ENCODE assay signal across 8 mouse cellular contexts in genomic region chr4:134000466-134001438, GRCm38 (mm10). TPM values are rescaled to one million over a fixed set of nuclear protein-coding genes. Genes with fewer than 3 reads are reported as not detected.
A peak's percentile ranks its signal among the peaks of the same experiment; 100 is the strongest.
DNase-seq lines count a peak whose midpoint lies in the region; ATAC-seq lines count a peak whose summit lies in the region.

Dhdds (minus strand) TSS chr4:134000918.

- peak within 1 kb of the TSS; percentile 83 for H3K9ac ChIP-seq in heart, embryonic 14.5 days (ENCODE audit: low read length)
- H3K9ac ChIP-seq in liver, embryonic 13.5 days, result peak within 1 kb of the TSS; percentile 82
- peak within 1 kb of the TSS; percentile 85 for H3K9ac ChIP-seq in stomach, embryonic 16.5 days (ENCODE audit: low read length)

- WGBS in heart, embryonic 14.5 days, result under 1% methylated on average over 49 of the region's 49 CpGs
- WGBS in liver, embryonic 13.5 days (ENCODE audit: insufficient replicate concordance), result 1% methylated on average over 49 of the region's 49 CpGs
- WGBS in stomach, embryonic 16.5 days, result under 1% methylated on average over 49 of the region's 49 CpGs

- peak within 1 kb of the TSS; percentile 92 for H3K4me2 ChIP-seq in heart, embryonic 14.5 days (ENCODE audit: low read length)
- peak within 1 kb of the TSS; percentile 75 for H3K4me2 ChIP-seq in liver, embryonic 13.5 days
- H3K4me2 ChIP-seq in stomach, embryonic 16.5 days (ENCODE audit: low read depth, low read length), result peak within 1 kb of the TSS; percentile 92

- H3K27me3 ChIP-seq in heart, embryonic 14.5 days (ENCODE audit: control insufficient read depth, insufficient read depth, low read length), result no peaks in the 10 kb centered on the region
- H3K27me3 ChIP-seq in liver, embryonic 13.5 days, result no peaks in the 10 kb centered on the region
- no peaks in the 10 kb centered on the region for H3K27me3 ChIP-seq in stomach, embryonic 16.5 days (ENCODE audit: control insufficient read depth, insufficient read depth, low read length)

- H3K4me3 ChIP-seq in heart, embryonic 14.5 days (ENCODE audit: control insufficient read depth in 1 of 2, insufficient read depth in 1 of 2, low read depth in 1 of 2, low read length in 2 of 2), result peak within 1 kb of the TSS; percentile 73 to 94
- peak within 1 kb of the TSS; percentile 79 for H3K4me3 ChIP-seq in liver, embryonic 13.5 days (replicated peaks)
- peak within 1 kb of the TSS; percentile 89 for H3K4me3 ChIP-seq in stomach, embryonic 16.5 days (replicated peaks; ENCODE audit: low read length)

- H3K4me1 ChIP-seq in heart, embryonic 14.5 days (ENCODE audit: control insufficient read depth in 2 of 2, insufficient read depth in 2 of 2, low read length in 2 of 2), result peaks cover 1 to 10% of the 10 kb centered on the region in 2 experiments; a peak in 3 of 4 replicates
- H3K4me1 ChIP-seq in liver, embryonic 13.5 days (replicated peaks), result peaks cover 20% of the 10 kb centered on the region
- peaks cover 3% of the 10 kb centered on the region; the same call in 1 of the 2 replicates for H3K4me1 ChIP-seq in stomach, embryonic 16.5 days (ENCODE audit: control insufficient read depth, insufficient read depth, low read length)

- no peaks in the 10 kb centered on the region for H3K9me3 ChIP-seq in heart, embryonic 14.5 days (ENCODE audit: control insufficient read depth, low read length)
- H3K9me3 ChIP-seq in liver, embryonic 13.5 days (replicated peaks), result no peaks in the 10 kb centered on the region
- no peaks in the 10 kb centered on the region for H3K9me3 ChIP-seq in stomach, embryonic 16.5 days (replicated peaks; ENCODE audit: control insufficient read depth, low read length)

- H3K36me3 ChIP-seq in heart, embryonic 14.5 days (ENCODE audit: control insufficient read depth, insufficient read depth, low read length), result peaks cover 19% of the 10 kb centered on the region
- peaks cover 19% of the 10 kb centered on the region for H3K36me3 ChIP-seq in liver, embryonic 13.5 days
- peaks cover 8% of the 10 kb centered on the region; the same call in 1 of the 2 replicates for H3K36me3 ChIP-seq in stomach, embryonic 16.5 days (ENCODE audit: control insufficient read depth, insufficient read depth, low read length)

- peak within 1 kb of the TSS; percentile 63 to 70; a peak in 3 of 4 replicates for H3K27ac ChIP-seq in heart, embryonic 14.5 days (replicated peaks in 1 of 2; ENCODE audit: control insufficient read depth in 1 of 2, insufficient read depth in 1 of 2, low read depth in 2 of 2, low read length in 2 of 2)
- H3K27ac ChIP-seq in liver, embryonic 13.5 days, result peak within 1 kb of the TSS; percentile 31; the same call in 1 of the 2 replicates
- H3K27ac ChIP-seq in stomach, embryonic 16.5 days (ENCODE audit: low read length), result peak within 1 kb of the TSS; percentile 58

- ATAC-seq in CD4-positive, CD25-positive, alpha-beta regulatory T cell, adult 4 months, result peak; percentile 100
- peak; percentile 98 for ATAC-seq in heart, embryonic 14.5 days (ENCODE audit: insufficient number of reproducible peaks, insufficient read depth, low FRiP score, low read depth)
- peak; percentile 95 for ATAC-seq in liver, embryonic 13.5 days (ENCODE audit: low read depth)
- peak; percentile 99 for ATAC-seq in stomach, embryonic 16.5 days (ENCODE audit: insufficient read depth, low FRiP score)

- DNase-seq in c-Kit-negative CD71-positive TER-119-positive erythroid progenitor cells, embryonic 14.5 days (ENCODE audit: low read depth, low spot score), result peak; percentile 97
- peak; percentile 99 for DNase-seq in fibroblast of lung, adult 2 months (ENCODE audit: low read depth)
- DNase-seq in kidney, postnatal 14 days, result peak; percentile 96
- peak; percentile 83 for DNase-seq in liver, embryonic 13.5 days
- peak; percentile 99 for DNase-seq in neural tube, embryonic 10.5 days (ENCODE audit: extremely low spot score, low spot score)

RNA-seq across cellular contexts. Expression of gene Dhdds, which starts in this region (rescaled TPM):
- 10 to 100 TPM; 23.5 to 24.3 TPM for polyA plus RNA-seq in CD4-positive, CD25-positive, alpha-beta regulatory T cell, adult 4 months (2017; shearing (Covaris generic))
- polyA plus RNA-seq in heart, embryonic 14.5 days (2014; fragmentation: Nextera tagmentation; extraction: Ambion mirVana), result 37.4 and 38.3 TPM in 2 replicates
- 19.7 and 23.5 TPM in 2 replicates for polyA plus RNA-seq in liver, embryonic 13.5 days (2015; fragmentation: Nextera tagmentation; extraction: Ambion mirVana)
- polyA plus RNA-seq in stomach, embryonic 16.5 days (2015; fragmentation: Nextera tagmentation; extraction: Ambion mirVana), result 43.0 and 45.8 TPM in 2 replicates

Comparison
In these comparisons a context has a peak if more than half of its experiments do, and no peak if none do; other contexts are left out.
1. Peak in every context shown above with its lines: DNase-seq, ATAC-seq, H3K4me3 ChIP-seq and H3K27ac ChIP-seq.